ENCODE assay signal across 11 mouse cellular contexts in genomic region chr13:26519054-26519453, GRCm38 (mm10).
"Had no signal": no experiment of that assay in that cellular context is flagged by ENCODE, and none has a peak within 500 bp of the region (broad histone marks: within the 10 kb centered on the region; RNA-seq: fewer than 3 reads in every experiment).

No protein-coding gene starts in this region.

- H3K36me3 ChIP-seq: limb, embryonic 12.5 days; liver, embryonic 13.5 days; stomach, embryonic 15.5 days had no signal

- DNase-seq: kidney, postnatal 36 days; liver; liver, embryonic 13.5 days; liver, postnatal 0 days; lung, postnatal 36 days; right cerebral cortex, postnatal 14 days; thymus, postnatal 4 days had no signal

- H3K4me1 ChIP-seq: limb, embryonic 12.5 days; liver, embryonic 13.5 days; stomach, embryonic 15.5 days had no signal

- H3K9ac ChIP-seq: limb, embryonic 12.5 days; liver, embryonic 13.5 days; liver, postnatal 0 days; stomach, embryonic 15.5 days had no signal

- H3K4me2 ChIP-seq: limb, embryonic 12.5 days; liver, embryonic 13.5 days; stomach, embryonic 15.5 days had no signal

- H3K27me3 ChIP-seq: limb, embryonic 12.5 days; liver, embryonic 13.5 days; stomach, embryonic 15.5 days had no signal

- H3K9me3 ChIP-seq: limb, embryonic 12.5 days; liver, embryonic 13.5 days; stomach, embryonic 15.5 days had no signal

- H3K27ac ChIP-seq: kidney, postnatal 0 days; limb, embryonic 12.5 days; liver, embryonic 13.5 days; stomach, embryonic 15.5 days had no signal

- ATAC-seq: liver, postnatal 0 days; midbrain, embryonic 16.5 days had no signal

- H3K4me3 ChIP-seq: limb, embryonic 12.5 days; liver, embryonic 13.5 days; stomach, embryonic 15.5 days had no signal
